Mouse (Mus musculus) heart, embryonic 15.5 days (tissue): ENCODE measurements at regions not wholly inside any gene's neighbourhood (a gene's known extent, or its start where the extent isn't known, plus 50 kb on each side); places are given as distances from the start of the nearest gene placed in this dataset.

Source experiments
- ATAC-seq: fragments of 200-750 bp; cut with Nextera tagmentation; replicated peaks from 2 replicates; pipeline ENCODE4 v1.8.0; 2017; ENCODE audit warnings: low read depth, moderate TSS enrichment; ENCODE audit not compliant: insufficient number of reproducible peaks, insufficient read depth, low FRiP score
- H3K27ac ChIP-seq: fragments of 300-500 bp; sonication (generic); 2 replicates; pipeline ENCODE4 v1.5.1; 2015; ENCODE audit warnings: mild to moderate bottlenecking, inconsistent platforms
- H3K27me3 ChIP-seq: fragments of 300-500 bp; sonication (generic); 2 replicates; pipeline ENCODE4 v1.6.1; 2015; ENCODE audit warnings: inconsistent platforms
- H3K36me3 ChIP-seq: fragments of 300-500 bp; sonication (generic); 2 replicates; pipeline ENCODE4 v1.6.1; 2015; ENCODE audit warnings: mild to moderate bottlenecking, inconsistent platforms
- H3K4me1 ChIP-seq: fragments of 300-500 bp; sonication (generic); replicated peaks from 2 replicates; pipeline ENCODE4 v1.6.1; 2015; ENCODE audit warnings: inconsistent platforms
- H3K4me2 ChIP-seq: fragments of 300-500 bp; sonication (generic); 2 replicates; pipeline ENCODE4 v1.6.1; 2015; ENCODE audit warnings: inconsistent platforms, mild to moderate bottlenecking, moderate library complexity
- H3K4me3 ChIP-seq: fragments of 300-500 bp; sonication (generic); 2 replicates; pipeline ENCODE4 v1.5.1; 2015; ENCODE audit warnings: mild to moderate bottlenecking, inconsistent platforms
- H3K9ac ChIP-seq: fragments of 300-500 bp; sonication (generic); 2 replicates; pipeline ENCODE4 v1.6.1; 2015; ENCODE audit warnings: mild to moderate bottlenecking, inconsistent platforms
- H3K9me3 ChIP-seq: fragments of 300-500 bp; sonication (generic); replicated peaks from 2 replicates; pipeline ENCODE4 v1.6.1; 2016; ENCODE audit warnings: inconsistent platforms
- WGBS: fragments of 180-500 bp; shearing (Covaris S2); methylation state at CpG from one replicate; pipeline ENCODE4 v1.1.7; 2015; ENCODE audit warnings: mixed read lengths; 5-methylcytosine and 5-hydroxymethylcytosine counted together

- WGBS: 85% methylated on average over 3 of the region's 3 CpGs
- ATAC-seq: no peak
- no peak overlapping the region for H3K4me3 ChIP-seq
Observed at GRCm38 (mm10) chr10:122386748-122387147, 61.6 kb upstream of the Avpr1a start.

GRCm38 (mm10) chr10:122379661-122380344 is 68.5 kb upstream of the Avpr1a start:
- H3K9ac ChIP-seq: no peak overlapping the region
- no peaks in the 10 kb centered on the region for H3K27me3 ChIP-seq
- no peak for ATAC-seq
- no peaks in the 10 kb centered on the region for H3K9me3 ChIP-seq
- H3K36me3 ChIP-seq: no peaks in the 10 kb centered on the region
- H3K4me1 ChIP-seq: no peaks in the 10 kb centered on the region
- H3K27ac ChIP-seq: no peak overlapping the region
- no peak overlapping the region for H3K4me2 ChIP-seq
- H3K4me3 ChIP-seq: no peak overlapping the region
- 74% methylated on average over 3 of the region's 3 CpGs for WGBS

More at GRCm38 (mm10) chr10:122386748-122387147, 61.6 kb upstream of the Avpr1a start:
- Histone ChIP-seq H3K4me2 (no peak overlapping the region), H3K9me3 (no peaks in the 10 kb centered on the region), H3K27ac (no peak overlapping the region), H3K27me3 (no peaks in the 10 kb centered on the region), H3K9ac (no peak overlapping the region), H3K4me1 (no peaks in the 10 kb centered on the region), H3K36me3 (no peaks in the 10 kb centered on the region)

GRCm38 (mm10) chr10:122343291-122343690 is 105.0 kb upstream of the Avpr1a start:
- no peak for ATAC-seq
- Histone ChIP-seq H3K9ac (no peak overlapping the region), H3K36me3 (no peaks in the 10 kb centered on the region), H3K4me2 (no peak overlapping the region), H3K4me1 (no peaks in the 10 kb centered on the region), H3K9me3 (no peaks in the 10 kb centered on the region), H3K27ac (no peak overlapping the region), H3K27me3 (no peaks in the 10 kb centered on the region), H3K4me3 (no peak overlapping the region)
- WGBS: 89% methylated on average over 9 of the region's 9 CpGs

GRCm38 (mm10) chr10:122342356-122342755 is 105.9 kb upstream of the Avpr1a start:
- Histone ChIP-seq H3K27me3 (no peaks in the 10 kb centered on the region), H3K9ac (no peak overlapping the region), H3K36me3 (no peaks in the 10 kb centered on the region), H3K4me3 (no peak overlapping the region), H3K9me3 (no peaks in the 10 kb centered on the region), H3K4me2 (peak overlapping the region; percentile 25), H3K27ac (no peak overlapping the region), H3K4me1 (no peaks in the 10 kb centered on the region)
- no peak for ATAC-seq
- WGBS: 40% methylated on average over 12 of the region's 12 CpGs

- Histone ChIP-seq H3K9me3 (no peaks in the 10 kb centered on the region), H3K4me3 (no peak overlapping the region), H3K9ac (no peak overlapping the region), H3K4me2 (no peak overlapping the region), H3K36me3 (no peaks in the 10 kb centered on the region), H3K27ac (no peak overlapping the region), H3K27me3 (no peaks in the 10 kb centered on the region), H3K4me1 (no peaks in the 10 kb centered on the region)
- no peak for ATAC-seq
- 79% methylated on average over 6 of the region's 6 CpGs for WGBS
Observed at GRCm38 (mm10) chr10:122326851-122327250, 121.4 kb upstream of the Avpr1a start.

- H3K4me2 ChIP-seq: no peak overlapping the region
- H3K27ac ChIP-seq: no peak overlapping the region
- 74% methylated on average over 4 of the region's 4 CpGs for WGBS
- H3K4me3 ChIP-seq: no peak overlapping the region
- H3K27me3 ChIP-seq: no peaks in the 10 kb centered on the region
- no peak overlapping the region for H3K9ac ChIP-seq
- no peaks in the 10 kb centered on the region for H3K36me3 ChIP-seq
- no peaks in the 10 kb centered on the region for H3K4me1 ChIP-seq
- ATAC-seq: no peak
- H3K9me3 ChIP-seq: no peaks in the 10 kb centered on the region
Observed at GRCm38 (mm10) chr10:122318886-122319285, 129.4 kb upstream of the Avpr1a start.

- Histone ChIP-seq H3K36me3 (no peaks in the 10 kb centered on the region), H3K9me3 (no peaks in the 10 kb centered on the region), H3K4me2 (no peak overlapping the region), H3K4me3 (no peak overlapping the region), H3K9ac (no peak overlapping the region), H3K27ac (no peak overlapping the region), H3K27me3 (no peaks in the 10 kb centered on the region), H3K4me1 (no peaks in the 10 kb centered on the region)
- 76% methylated on average over 3 of the region's 3 CpGs for WGBS
- no peak for ATAC-seq
Observed at GRCm38 (mm10) chr10:122310646-122311193, 137.6 kb upstream of the Avpr1a start.

- no peaks in the 10 kb centered on the region for H3K9me3 ChIP-seq
- no peaks in the 10 kb centered on the region for H3K27me3 ChIP-seq
- WGBS: 71% methylated on average over 3 of the region's 3 CpGs
- H3K9ac ChIP-seq: no peak overlapping the region
- H3K4me3 ChIP-seq: no peak overlapping the region
- no peaks in the 10 kb centered on the region for H3K36me3 ChIP-seq
- H3K27ac ChIP-seq: no peak overlapping the region
- no peak for ATAC-seq
- no peaks in the 10 kb centered on the region for H3K4me1 ChIP-seq
- H3K4me2 ChIP-seq: no peak overlapping the region
Observed at GRCm38 (mm10) chr10:122308691-122309090, 139.6 kb upstream of the Avpr1a start.

GRCm38 (mm10) chr10:122302259-122302658 is 146.0 kb upstream of the Avpr1a start:
- 77% methylated on average over 6 of the region's 6 CpGs for WGBS
- no peaks in the 10 kb centered on the region for H3K9me3 ChIP-seq
- no peak overlapping the region for H3K9ac ChIP-seq
- H3K27me3 ChIP-seq: no peaks in the 10 kb centered on the region
- H3K4me1 ChIP-seq: no peaks in the 10 kb centered on the region
- no peak for ATAC-seq
- no peak overlapping the region for H3K4me2 ChIP-seq
- no peaks in the 10 kb centered on the region for H3K36me3 ChIP-seq
- no peak overlapping the region for H3K27ac ChIP-seq
- no peak overlapping the region for H3K4me3 ChIP-seq

GRCm38 (mm10) chr10:122295921-122296425 is 152.3 kb upstream of the Avpr1a start:
- no peak for ATAC-seq
- WGBS: 70% methylated on average over 5 of the region's 5 CpGs
- H3K9ac ChIP-seq: no peak overlapping the region

GRCm38 (mm10) chr10:122291611-122292010 is 156.7 kb upstream of the Avpr1a start:
- H3K36me3 ChIP-seq: no peaks in the 10 kb centered on the region
- no peak overlapping the region for H3K4me2 ChIP-seq
- no peaks in the 10 kb centered on the region for H3K4me1 ChIP-seq
- 76% methylated on average over 2 of the region's 2 CpGs for WGBS
- no peak for ATAC-seq
- H3K27me3 ChIP-seq: no peaks in the 10 kb centered on the region
- no peak overlapping the region for H3K4me3 ChIP-seq
- no peak overlapping the region for H3K9ac ChIP-seq
- H3K9me3 ChIP-seq: no peaks in the 10 kb centered on the region
- H3K27ac ChIP-seq: no peak overlapping the region

More at GRCm38 (mm10) chr10:122295921-122296425, 152.3 kb upstream of the Avpr1a start:
- H3K4me3 ChIP-seq: no peak overlapping the region
- no peaks in the 10 kb centered on the region for H3K4me1 ChIP-seq
- H3K27ac ChIP-seq: no peak overlapping the region
- no peaks in the 10 kb centered on the region for H3K9me3 ChIP-seq
- H3K4me2 ChIP-seq: no peak overlapping the region
- H3K36me3 ChIP-seq: no peaks in the 10 kb centered on the region
- H3K27me3 ChIP-seq: no peaks in the 10 kb centered on the region

- Histone ChIP-seq H3K9ac (no peak overlapping the region), H3K4me2 (no peak overlapping the region), H3K27me3 (no peaks in the 10 kb centered on the region), H3K36me3 (no peaks in the 10 kb centered on the region), H3K27ac (no peak overlapping the region), H3K4me3 (no peak overlapping the region), H3K9me3 (no peaks in the 10 kb centered on the region), H3K4me1 (no peaks in the 10 kb centered on the region)
- ATAC-seq: no peak
- 66% methylated on average over 5 of the region's 5 CpGs for WGBS
Observed at GRCm38 (mm10) chr10:122291091-122291490, 157.2 kb upstream of the Avpr1a start.
